Mouse (Mus musculus): ENCODE measurements around the gene Abtb1. TPM values are rescaled to one million over a fixed set of nuclear protein-coding genes. Genes with fewer than 3 reads are reported as not detected.

Gene Abtb1
- polyA plus RNA-seq, 1 experiment from 2014 or later = 44.6 TPM

DNA sequence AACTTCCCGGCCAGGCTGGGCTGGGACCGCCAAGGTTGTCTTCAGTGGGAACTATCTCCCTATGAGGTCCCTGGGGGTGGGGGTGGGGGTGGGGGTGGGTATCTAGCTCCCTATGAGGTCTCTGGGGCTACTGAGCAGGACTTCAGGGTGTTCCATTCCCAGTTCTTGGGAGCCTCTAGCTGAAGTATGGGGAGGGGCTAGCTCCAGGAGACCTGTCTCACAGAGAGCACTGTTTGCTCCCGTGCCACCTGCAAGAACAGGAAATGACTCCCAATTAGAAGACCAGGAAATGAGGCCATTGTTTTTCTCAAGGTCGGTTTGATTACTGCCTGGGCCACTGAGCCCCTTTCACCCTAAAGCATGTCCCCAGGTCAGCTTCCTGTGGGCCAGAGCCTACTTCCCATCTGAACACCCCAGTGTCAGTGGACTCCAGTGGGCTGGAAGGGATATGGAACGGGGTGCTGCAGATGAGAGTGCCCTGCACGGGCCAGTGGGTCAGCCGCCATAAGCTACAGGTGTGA lies 29.8 kb downstream of the Abtb1 start:
- 29% methylated on average over 7 of the region's 7 CpGs for WGBS
- Histone ChIP-seq H3K4me1 (ENCODE audit: insufficient read depth, low read length) (peaks cover 38% of the 10 kb centered on the region), H3K4me3 (ENCODE audit: low read length) (no peak overlapping the region), H3K9ac (replicated peaks; ENCODE audit: low read length) (0 out of 2 replicates have a peak overlapping the region, but pooled peaks have one; percentile 16), H3K27me3 (ENCODE audit: insufficient read depth, low read length) (no peaks in the 10 kb centered on the region), H3K27ac (ENCODE audit: low read length) (peak overlapping the region; percentile 90), H3K9me3 (ENCODE audit: low read length) (no peaks in the 10 kb centered on the region), H3K4me2 (replicated peaks; ENCODE audit: low read depth, low read length) (no peak overlapping the region), H3K36me3 (ENCODE audit: insufficient read depth, low read length) (no peaks in the 10 kb centered on the region)
- ATAC-seq (ENCODE audit: low FRiP score, low TSS enrichment) = peak; percentile 37; the same call in 1 of the 2 replicates

DNA sequence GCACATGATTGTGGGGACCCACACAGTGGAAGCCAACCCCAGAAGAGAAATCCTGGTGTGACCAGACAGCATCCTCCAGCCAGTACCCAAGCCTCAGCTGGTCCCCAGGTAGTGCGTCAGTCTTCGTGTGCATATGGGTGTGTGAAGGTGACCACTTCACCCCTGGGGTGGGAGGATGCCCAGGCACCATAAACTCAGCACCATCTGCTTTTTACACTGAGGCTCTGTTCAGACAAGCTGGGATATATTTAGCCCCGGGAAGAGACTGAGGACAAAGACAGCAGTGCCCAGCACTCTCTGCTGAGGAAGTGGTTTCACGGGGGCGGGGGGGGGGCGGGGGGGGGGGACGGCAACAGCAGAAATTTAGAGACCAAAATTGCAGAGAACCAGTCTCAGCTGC lies 30.4 kb downstream of the Abtb1 start:
- 22% methylated on average over 4 of the region's 7 CpGs for WGBS
- Histone ChIP-seq H3K36me3 (ENCODE audit: insufficient read depth, low read length) (no peaks in the 10 kb centered on the region), H3K27me3 (ENCODE audit: insufficient read depth, low read length) (no peaks in the 10 kb centered on the region), H3K4me3 (ENCODE audit: low read length) (no peak overlapping the region), H3K4me2 (replicated peaks; ENCODE audit: low read depth, low read length) (no peak overlapping the region), H3K4me1 (ENCODE audit: insufficient read depth, low read length) (peaks cover 38% of the 10 kb centered on the region), H3K27ac (ENCODE audit: low read length) (peak overlapping the region; percentile 90), H3K9me3 (ENCODE audit: low read length) (no peaks in the 10 kb centered on the region), H3K9ac (replicated peaks; ENCODE audit: low read length) (no peak overlapping the region)
- ATAC-seq (ENCODE audit: low FRiP score, low TSS enrichment) = no peak

DNA sequence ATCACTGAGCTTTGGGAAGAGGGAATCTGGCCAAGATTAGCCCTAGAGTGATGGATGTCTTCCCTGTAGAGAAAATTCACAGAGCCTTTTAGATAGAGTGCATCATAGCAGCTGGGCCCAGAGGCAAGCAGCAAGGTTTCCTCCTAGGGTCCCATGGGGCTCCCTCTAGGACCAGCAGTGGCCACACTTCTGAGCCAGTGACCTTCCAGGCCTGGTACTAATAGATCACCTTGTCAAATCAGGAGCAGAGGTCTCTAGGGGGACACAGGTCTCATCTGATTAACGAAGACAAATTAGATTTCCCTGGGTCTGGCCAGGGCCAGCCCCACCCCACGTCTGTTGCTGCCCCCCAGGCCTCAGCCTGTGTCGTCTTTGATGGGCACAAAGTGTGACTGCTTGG lies 31.5 kb downstream of the Abtb1 start:
- Histone ChIP-seq H3K9me3 (ENCODE audit: low read length) (no peaks in the 10 kb centered on the region), H3K4me1 (ENCODE audit: insufficient read depth, low read length) (peaks cover 38% of the 10 kb centered on the region), H3K4me2 (replicated peaks; ENCODE audit: low read depth, low read length) (no peak overlapping the region), H3K27me3 (ENCODE audit: insufficient read depth, low read length) (no peaks in the 10 kb centered on the region), H3K27ac (ENCODE audit: low read length) (peak overlapping the region; percentile 34; the same call in 1 of the 2 replicates), H3K9ac (replicated peaks; ENCODE audit: low read length) (no peak overlapping the region), H3K36me3 (ENCODE audit: insufficient read depth, low read length) (no peaks in the 10 kb centered on the region), H3K4me3 (ENCODE audit: low read length) (no peak overlapping the region)
- WGBS = 18% methylated on average over 3 of the region's 3 CpGs
- ATAC-seq (ENCODE audit: low FRiP score, low TSS enrichment) = no peak

DNA sequence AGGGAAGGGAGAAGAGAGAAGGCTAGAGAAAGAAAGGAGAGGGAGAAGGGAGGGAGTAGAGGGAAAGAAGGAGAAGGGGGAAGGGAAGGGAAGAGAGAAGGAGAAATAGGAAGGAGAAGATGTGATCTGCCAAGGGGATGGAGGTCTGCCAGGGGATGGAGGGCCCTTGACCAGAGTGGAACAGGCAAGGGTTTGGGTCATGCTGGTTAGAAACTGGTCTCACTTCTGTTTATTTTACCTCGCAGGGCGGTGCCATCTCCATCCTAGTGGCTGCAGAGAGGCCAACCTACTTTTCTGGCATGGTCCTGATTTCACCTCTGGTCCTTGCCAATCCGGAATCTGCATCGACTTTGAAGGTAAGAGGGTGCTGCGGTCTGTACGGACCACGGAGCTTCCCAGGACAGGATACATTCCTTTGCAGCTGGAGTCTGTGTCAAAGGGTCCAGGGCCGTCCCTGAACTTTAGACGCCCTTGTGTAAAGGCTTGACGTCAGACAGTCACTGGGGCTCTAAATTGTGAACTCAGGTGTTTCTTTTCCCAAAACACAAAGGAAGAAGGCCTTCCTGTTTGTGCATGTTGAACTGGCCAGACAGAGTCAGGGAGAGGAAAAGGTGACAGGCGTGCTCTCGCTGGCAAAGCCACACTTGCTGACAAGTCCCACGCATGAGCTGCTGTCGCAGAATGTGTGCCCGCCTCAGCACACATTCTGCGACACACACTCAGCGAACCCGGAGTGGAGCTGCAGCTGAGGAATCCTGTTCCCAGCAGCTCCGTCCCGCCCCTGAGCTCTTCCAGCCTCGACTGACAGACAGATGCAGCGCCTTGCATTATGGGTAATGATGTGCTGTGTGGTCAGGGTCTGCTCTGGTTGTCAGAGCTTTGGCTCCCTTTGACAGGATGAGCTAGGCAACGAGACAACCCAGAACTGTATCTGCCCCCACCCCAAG lies 32.4 kb downstream of the Abtb1 start:
- H3K9ac ChIP-seq (replicated peaks; ENCODE audit: low read length) = no peak overlapping the region
- 55% methylated on average over 23 of the region's 23 CpGs for WGBS
- H3K4me1 ChIP-seq (ENCODE audit: insufficient read depth, low read length) = peaks cover 38% of the 10 kb centered on the region
- H3K36me3 ChIP-seq (ENCODE audit: insufficient read depth, low read length) = no peaks in the 10 kb centered on the region
- no peaks in the 10 kb centered on the region for H3K9me3 ChIP-seq (ENCODE audit: low read length)
- no peak for ATAC-seq (ENCODE audit: low FRiP score, low TSS enrichment)
- no peak overlapping the region for H3K27ac ChIP-seq (ENCODE audit: low read length)
- H3K27me3 ChIP-seq (ENCODE audit: insufficient read depth, low read length) = no peaks in the 10 kb centered on the region
- no peak overlapping the region for H3K4me3 ChIP-seq (ENCODE audit: low read length)
- no peak overlapping the region for H3K4me2 ChIP-seq (replicated peaks; ENCODE audit: low read depth, low read length)

DNA sequence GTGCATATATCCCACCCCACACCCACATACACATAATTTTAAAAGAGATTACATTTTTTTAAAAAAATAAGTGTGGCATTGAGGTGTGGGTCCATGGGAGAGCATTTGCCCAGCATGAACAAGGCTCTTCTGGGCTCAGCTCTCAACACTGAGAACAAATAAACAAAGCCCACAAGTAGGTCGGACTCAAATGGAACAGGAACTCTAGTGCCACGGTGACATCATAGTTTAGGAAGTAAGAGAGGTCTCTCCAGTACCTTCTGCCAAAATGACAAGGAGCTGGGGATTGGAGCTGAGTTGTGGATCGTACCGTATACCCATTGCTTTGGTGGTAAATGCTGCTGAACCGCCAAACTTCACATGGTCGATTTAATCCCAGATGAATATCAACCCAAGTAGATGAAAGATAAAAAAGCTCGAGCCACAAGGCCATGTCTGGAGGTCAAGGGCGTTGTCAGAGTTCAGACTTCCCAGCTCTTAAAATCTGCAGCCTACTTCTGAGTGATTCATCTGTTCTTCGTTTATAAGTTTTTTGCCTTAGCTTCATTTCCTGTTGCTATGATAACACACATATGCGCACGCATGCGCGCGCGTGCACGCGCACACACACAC lies 36.7 kb downstream of the Abtb1 start:
- Histone ChIP-seq H3K27ac (ENCODE audit: low read length) (no peak overlapping the region), H3K4me3 (ENCODE audit: low read length) (no peak overlapping the region), H3K9ac (replicated peaks; ENCODE audit: low read length) (no peak overlapping the region), H3K36me3 (ENCODE audit: insufficient read depth, low read length) (no peaks in the 10 kb centered on the region), H3K27me3 (ENCODE audit: insufficient read depth, low read length) (no peaks in the 10 kb centered on the region), H3K4me1 (ENCODE audit: insufficient read depth, low read length) (peaks cover 13% of the 10 kb centered on the region), H3K4me2 (replicated peaks; ENCODE audit: low read depth, low read length) (no peak overlapping the region), H3K9me3 (ENCODE audit: low read length) (no peaks in the 10 kb centered on the region)
- 84% methylated on average over 17 of the region's 17 CpGs for WGBS
- ATAC-seq (ENCODE audit: low FRiP score, low TSS enrichment) = no peak

- Histone ChIP-seq H3K27ac (ENCODE audit: low read length) (no peak overlapping the region), H3K27me3 (ENCODE audit: insufficient read depth, low read length) (no peaks in the 10 kb centered on the region), H3K36me3 (ENCODE audit: insufficient read depth, low read length) (no peaks in the 10 kb centered on the region), H3K9ac (replicated peaks; ENCODE audit: low read length) (no peak overlapping the region), H3K4me2 (replicated peaks; ENCODE audit: low read depth, low read length) (no peak overlapping the region), H3K4me3 (ENCODE audit: low read length) (no peak overlapping the region), H3K9me3 (ENCODE audit: low read length) (no peaks in the 10 kb centered on the region), H3K4me1 (ENCODE audit: insufficient read depth, low read length) (peaks cover 4% of the 10 kb centered on the region; the same call in 1 of the 2 replicates)
- 87% methylated on average over 4 of the region's 4 CpGs for WGBS
- ATAC-seq (ENCODE audit: low FRiP score, low TSS enrichment) = no peak
These were observed 37.7 kb downstream of the Abtb1 start for GRCm38 (mm10) chr6:88803957-88804695.

DNA sequence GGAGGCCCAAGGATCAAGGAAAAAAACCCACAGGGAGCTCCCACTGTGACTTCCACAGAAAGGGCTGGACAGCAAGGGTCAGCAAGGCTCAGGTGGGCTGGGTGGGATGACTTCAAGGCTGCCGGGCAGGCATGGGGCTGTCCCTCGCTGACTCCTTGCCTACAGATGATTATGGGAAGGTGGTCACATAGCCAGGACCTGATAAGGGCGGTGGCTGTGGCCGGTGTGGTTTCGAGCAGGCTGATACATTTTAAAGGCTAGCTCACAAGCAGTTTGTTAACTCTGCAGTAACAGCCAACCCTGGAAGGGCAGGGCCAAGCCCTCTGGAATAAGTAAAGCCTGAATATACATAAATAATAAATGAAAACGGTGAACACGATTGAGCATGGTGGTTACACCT lies 38.7 kb downstream of the Abtb1 start:
- WGBS = 80% methylated on average over 7 of the region's 7 CpGs
- Histone ChIP-seq H3K36me3 (ENCODE audit: insufficient read depth, low read length) (no peaks in the 10 kb centered on the region), H3K4me2 (replicated peaks; ENCODE audit: low read depth, low read length) (no peak overlapping the region), H3K27me3 (ENCODE audit: insufficient read depth, low read length) (no peaks in the 10 kb centered on the region), H3K9ac (replicated peaks; ENCODE audit: low read length) (no peak overlapping the region), H3K27ac (ENCODE audit: low read length) (no peak overlapping the region), H3K4me1 (ENCODE audit: insufficient read depth, low read length) (no peaks in the 10 kb centered on the region), H3K9me3 (ENCODE audit: low read length) (no peaks in the 10 kb centered on the region), H3K4me3 (ENCODE audit: low read length) (no peak overlapping the region)
- ATAC-seq (ENCODE audit: low FRiP score, low TSS enrichment) = no peak

GRCm38 (mm10) chr6:88800735-88801134 lies 41.0 kb downstream of the Abtb1 start:
- 39% methylated on average over 3 of the region's 3 CpGs for WGBS
- Histone ChIP-seq H3K9me3 (ENCODE audit: low read length) (no peaks in the 10 kb centered on the region), H3K27ac (ENCODE audit: low read length) (no peak overlapping the region), H3K4me2 (replicated peaks; ENCODE audit: low read depth, low read length) (no peak overlapping the region), H3K36me3 (ENCODE audit: insufficient read depth, low read length) (no peaks in the 10 kb centered on the region), H3K4me3 (ENCODE audit: low read length) (no peak overlapping the region), H3K9ac (replicated peaks; ENCODE audit: low read length) (no peak overlapping the region), H3K4me1 (ENCODE audit: insufficient read depth, low read length) (no peaks in the 10 kb centered on the region), H3K27me3 (ENCODE audit: insufficient read depth, low read length) (no peaks in the 10 kb centered on the region)
- ATAC-seq (ENCODE audit: low FRiP score, low TSS enrichment) = no peak

DNA sequence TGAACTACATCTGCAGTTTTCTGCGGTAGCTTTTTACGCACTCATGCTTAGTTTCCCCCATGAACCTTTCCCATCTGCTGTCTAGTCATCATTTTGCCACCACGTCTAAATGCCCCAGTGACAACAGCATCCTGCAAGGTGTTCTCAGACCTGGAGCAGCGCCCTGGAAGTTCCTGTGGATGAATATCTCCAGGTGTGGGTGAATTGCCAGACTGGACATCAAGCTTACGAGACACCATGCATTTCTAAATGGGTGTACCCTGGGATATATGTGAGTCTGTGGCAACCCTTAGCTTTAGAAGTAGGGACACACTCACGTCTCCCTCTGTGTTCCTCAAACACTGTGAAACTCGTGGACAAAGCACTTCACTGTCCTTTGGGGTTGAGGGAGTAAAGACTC lies 41.6 kb downstream of the Abtb1 start:
- Histone ChIP-seq H3K27me3 (ENCODE audit: insufficient read depth, low read length) (no peaks in the 10 kb centered on the region), H3K36me3 (ENCODE audit: insufficient read depth, low read length) (no peaks in the 10 kb centered on the region), H3K4me2 (replicated peaks; ENCODE audit: low read depth, low read length) (no peak overlapping the region), H3K4me1 (ENCODE audit: insufficient read depth, low read length) (no peaks in the 10 kb centered on the region), H3K9ac (replicated peaks; ENCODE audit: low read length) (no peak overlapping the region), H3K4me3 (ENCODE audit: low read length) (no peak overlapping the region), H3K9me3 (ENCODE audit: low read length) (no peaks in the 10 kb centered on the region), H3K27ac (ENCODE audit: low read length) (no peak overlapping the region)
- ATAC-seq (ENCODE audit: low FRiP score, low TSS enrichment) = no peak
- WGBS = 81% methylated on average over 7 of the region's 7 CpGs
